Mouse (Mus musculus): ENCODE results near the gene Gm21969.

Gene Gm21969

DNA sequence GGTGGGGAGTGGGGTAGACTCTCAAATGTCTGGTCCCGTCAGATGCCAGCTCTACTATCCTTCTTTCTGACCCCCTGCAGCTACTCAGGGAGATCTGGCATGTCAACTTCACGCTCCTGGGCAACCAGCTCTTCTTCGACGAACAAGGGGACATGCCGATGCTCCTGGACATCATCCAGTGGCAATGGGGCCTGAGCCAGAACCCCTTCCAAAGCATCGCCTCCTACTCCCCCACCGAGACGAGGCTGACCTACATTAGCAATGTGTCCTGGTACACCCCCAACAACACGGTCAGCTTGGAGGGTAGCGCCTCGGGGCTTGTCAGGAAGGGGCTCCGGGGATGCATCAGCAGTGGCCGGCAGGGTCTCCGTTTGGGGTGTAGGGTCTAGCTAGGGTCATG, 58.9 kb downstream of the Gm21969 start:
- no peak for DNase-seq (ENCODE audit: low spot score)

DNA sequence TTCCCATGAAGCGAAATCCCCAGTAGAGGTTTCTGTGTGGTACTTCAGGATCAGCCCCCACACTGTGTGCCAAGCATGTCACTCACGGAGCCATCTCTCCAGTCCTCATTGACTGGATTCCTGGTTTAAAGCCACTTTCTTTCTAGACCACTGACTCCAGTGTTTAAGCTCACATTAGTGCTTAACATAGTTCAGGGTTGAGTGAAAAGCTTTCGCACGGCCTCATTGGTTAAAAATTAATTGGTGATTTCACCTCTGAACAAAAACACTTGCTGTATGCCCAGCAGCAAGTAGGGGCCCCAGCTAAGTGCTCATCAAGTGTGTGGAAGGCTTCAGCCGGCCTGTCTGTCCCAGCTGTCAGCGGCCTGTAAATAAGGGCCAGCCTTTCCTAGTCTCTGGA, 64.6 kb downstream of the Gm21969 start:
- no peak for DNase-seq (ENCODE audit: low spot score)

DNA sequence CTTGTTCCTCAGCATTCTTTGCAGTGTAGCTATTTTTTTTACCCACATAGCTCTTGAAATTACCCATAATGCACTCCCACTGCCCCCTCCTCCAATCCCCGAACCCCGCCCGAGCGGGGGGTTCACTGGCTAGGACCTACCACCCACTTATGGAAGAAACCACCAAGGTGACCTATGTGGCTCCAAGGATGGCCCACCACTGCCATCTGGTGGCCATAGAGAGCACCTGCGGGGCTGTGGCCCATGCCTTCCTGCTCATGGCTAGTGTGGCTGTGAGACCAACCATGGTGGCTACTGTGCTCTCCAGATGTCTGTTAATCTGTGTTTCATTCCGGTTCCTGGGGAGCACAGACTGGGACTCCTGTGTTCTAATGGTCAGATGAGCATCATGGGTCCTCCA, 66.9 kb downstream of the Gm21969 start:
- peak; percentile 47 for DNase-seq (ENCODE audit: low spot score)

DNA sequence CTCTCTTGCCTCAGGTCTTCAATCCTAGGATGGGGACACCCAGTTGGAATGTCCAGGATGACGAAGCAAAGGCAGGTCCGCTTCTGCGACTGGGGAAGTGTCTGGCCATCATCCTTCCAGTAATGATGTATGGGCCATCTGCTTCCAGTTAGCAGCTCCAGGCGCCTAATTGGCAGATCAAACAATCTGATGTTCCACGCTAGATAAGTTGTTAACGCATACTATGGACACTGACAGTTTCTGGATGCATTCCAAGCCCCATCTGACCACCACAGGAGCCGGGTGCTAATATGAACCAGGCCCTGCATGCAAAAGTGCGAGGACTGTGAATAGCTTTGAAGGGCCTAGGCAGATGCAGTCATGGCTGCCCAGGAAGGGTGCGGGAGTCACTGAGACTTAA, 72.7 kb downstream of the Gm21969 start:
- no peak for DNase-seq (ENCODE audit: low spot score)

GRCm38 (mm10) chr4:139683728-139684638, 81.0 kb downstream of the Gm21969 start:
- no peak for DNase-seq (ENCODE audit: low spot score)

GRCm38 (mm10) chr4:139684639-139685017, 81.6 kb downstream of the Gm21969 start:
- DNase-seq (ENCODE audit: low spot score) = peak; percentile 67

- no peak for DNase-seq (ENCODE audit: low spot score)
These were observed 85.1 kb downstream of the Gm21969 start for GRCm38 (mm10) chr4:139688058-139688457.

DNA sequence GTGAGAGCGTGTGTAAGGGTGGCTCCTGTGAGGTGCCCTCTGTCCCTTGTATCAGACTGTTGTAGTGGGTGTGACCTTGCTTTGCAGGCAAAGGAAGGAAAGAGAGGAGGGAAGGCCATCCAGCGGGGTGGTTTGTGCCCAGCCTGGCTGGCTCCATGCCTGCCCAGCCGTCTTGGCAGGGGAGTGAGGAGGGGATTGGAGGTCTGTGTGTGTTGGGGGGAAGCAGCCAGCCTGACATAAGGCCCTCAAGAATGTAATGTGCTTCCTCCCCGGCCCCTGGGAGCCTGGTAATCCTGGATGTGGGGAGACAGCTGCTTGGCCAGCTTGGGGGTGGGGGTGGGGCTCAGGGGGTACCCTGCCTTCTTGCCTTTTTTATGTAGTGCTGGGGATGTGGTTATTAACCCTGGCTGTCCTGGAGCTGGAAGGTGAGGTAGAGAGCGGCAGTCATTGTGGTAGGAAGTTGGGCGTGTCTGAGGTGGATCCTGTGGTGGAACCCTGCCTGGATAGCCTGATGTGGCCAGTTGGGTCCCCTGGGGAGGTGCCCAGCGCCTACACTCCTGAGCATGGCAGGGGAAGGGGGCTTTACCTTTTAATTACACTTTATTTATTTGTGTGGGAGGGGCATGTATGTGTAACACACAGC, 86.8 kb downstream of the Gm21969 start:
- no peak for DNase-seq (ENCODE audit: low spot score)

- DNase-seq (ENCODE audit: low spot score) = no peak
These were observed 90.3 kb downstream of the Gm21969 start for GRCm38 (mm10) chr4:139693315-139693714.

DNA sequence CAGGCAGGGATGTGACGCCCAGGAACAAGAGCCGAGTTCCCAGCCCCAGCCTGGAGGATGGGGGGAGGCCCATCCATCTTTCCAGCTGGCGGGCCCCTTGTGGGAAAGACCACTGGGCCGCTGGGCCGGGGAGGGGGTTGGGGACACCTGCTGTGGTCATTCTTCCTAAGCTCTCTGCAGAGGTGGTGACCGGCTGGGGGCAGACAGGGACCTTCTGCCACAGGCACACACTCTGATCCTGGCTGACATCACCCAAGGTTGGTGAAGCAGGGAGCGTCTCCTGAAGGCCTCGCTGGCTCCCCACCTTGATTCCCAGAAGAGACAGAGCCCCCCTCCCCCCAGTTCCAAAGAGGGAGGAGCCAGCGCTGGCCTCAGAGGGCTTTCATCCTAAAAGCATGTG, 94.8 kb downstream of the Gm21969 start:
- no peak for DNase-seq (ENCODE audit: low spot score)

DNA sequence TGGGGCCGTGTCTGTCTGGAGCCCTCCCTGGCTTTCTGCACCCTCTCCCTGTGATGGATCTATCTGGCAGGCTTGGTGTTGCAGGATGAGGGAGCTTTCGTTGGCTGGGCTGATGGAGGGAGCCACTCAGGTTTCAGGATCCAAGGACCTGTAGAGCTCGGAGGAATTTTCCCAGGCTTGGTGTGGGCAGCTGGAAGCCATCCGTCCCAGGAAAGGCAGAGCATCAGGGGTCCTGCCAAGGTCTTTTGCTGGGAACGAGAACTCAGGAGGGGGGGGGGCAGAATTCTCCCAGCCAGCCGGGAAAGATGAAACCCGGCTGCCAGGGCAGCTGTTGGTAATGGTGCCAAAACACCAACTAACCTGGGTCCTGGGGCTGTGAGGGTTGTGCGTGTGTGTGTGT, 95.6 kb downstream of the Gm21969 start:
- no peak for DNase-seq (ENCODE audit: low spot score)

- no peak for DNase-seq (ENCODE audit: low spot score)
These were observed 99.9 kb downstream of the Gm21969 start for GRCm38 (mm10) chr4:139702914-139703313.

DNA sequence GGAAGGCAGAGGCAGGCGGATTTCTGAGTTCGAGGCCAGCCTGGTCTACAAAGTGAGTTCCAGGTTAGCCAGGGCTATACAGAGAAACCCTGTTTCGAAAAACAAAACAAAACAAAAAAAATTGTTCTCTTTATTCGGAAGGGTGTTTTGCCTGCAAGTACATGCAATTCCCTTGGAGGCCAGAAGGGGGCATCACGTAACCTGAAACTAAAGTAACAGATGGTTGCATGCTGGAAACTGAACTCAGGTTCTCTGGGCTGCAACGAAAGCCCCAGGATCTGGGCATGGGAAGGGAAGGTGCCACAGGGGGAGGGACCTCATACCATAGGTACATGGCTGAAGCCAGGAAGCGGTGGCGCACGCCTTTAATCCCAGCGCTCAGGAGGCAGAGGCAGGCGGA, 100.5 kb downstream of the Gm21969 start:
- DNase-seq (ENCODE audit: low spot score) = no peak

DNA sequence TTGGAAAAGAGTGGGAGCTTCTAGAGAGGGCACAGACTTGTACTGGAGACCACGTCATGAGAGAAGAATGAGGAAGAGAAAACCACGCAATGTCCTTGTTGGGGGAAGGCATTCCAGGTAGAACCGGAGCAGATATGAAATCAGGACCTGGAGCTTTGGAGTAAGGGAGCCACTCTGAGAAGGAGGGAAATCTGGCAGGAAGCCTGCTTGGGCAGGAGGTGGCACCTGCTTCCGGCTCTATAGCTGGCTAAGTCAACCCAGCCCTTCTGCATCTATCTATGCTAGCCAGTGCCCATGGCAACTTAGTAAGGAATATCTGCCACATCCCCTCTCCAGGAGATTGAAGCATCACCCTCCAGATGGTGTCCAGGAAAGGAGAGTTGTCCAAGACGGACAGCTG, 103.0 kb downstream of the Gm21969 start:
- no peak for DNase-seq (ENCODE audit: low spot score)

DNA sequence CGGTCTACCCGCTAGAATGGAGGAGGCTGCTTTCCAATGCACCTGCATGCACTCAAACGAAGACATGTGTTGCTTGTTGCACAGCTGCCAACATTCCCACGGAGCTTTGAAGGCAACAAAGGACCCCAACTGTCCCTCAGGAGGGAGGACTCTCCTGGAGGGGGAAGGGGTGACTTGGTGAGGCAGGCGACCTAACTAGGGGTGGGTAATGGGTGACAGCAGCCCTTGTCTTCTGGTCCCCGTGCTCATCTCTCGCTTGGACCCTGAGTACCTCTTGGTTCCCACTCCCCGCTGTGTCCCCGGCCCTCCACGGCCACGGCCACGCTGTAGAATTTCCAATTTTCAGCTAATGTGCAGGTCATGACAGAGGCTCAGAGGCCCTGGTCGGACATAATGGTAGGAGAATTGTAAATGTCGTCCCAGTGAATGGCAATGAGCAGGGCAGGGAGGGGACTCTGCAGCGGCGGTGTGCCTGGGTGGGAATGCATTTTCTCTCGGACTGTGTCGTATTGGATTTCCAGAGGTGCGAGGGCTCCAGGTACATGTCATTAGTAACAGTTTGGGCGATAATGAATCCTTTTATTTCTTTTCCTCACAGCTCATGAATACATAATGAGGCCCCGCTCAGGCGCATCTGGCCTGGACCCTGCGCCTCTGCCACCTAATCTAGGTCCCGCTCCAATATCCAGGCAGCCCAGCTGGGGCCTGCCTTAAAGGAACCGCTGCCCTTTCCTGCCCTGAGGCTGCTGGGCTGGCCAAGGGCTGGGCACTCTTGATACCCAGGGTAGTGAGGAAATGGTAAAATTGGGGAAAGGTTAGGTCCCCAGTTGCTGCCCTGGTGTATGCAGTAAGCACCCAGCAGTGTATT, 107.7 kb downstream of the Gm21969 start:
- no peak for DNase-seq (ENCODE audit: low spot score)
